Mouse (Mus musculus): ENCODE data around the gene C9orf72.

GRCm38 (mm10) chr4:35220108-35220731 is 5.8 kb downstream of the C9orf72 start:
- no peak for TF ChIP-seq TAL1 (IDR thresholded peaks at IDR 0.05; ENCODE audit: low read length)
- TF ChIP-seq GATA1 (IDR thresholded peaks at IDR 0.05; ENCODE audit: low read length): no peak

All from erythroblast, embryonic 14.5 days (primary cell).